27 mouse cellular contexts compared by ENCODE assay signal in genomic region chr12:55311841-55312240, GRCm38 (mm10). TPM values are rescaled to one million over a fixed set of nuclear protein-coding genes. Genes with fewer than 3 reads are reported as not detected.
A peak's percentile ranks its signal among the peaks of the same experiment; 100 is the strongest.
DNase-seq lines count a peak whose midpoint lies in the region; ATAC-seq and TF ChIP-seq lines count a peak whose summit lies in the region.
"Had no signal": no experiment of that assay in that cellular context is flagged by ENCODE, and none has a peak within 500 bp of the region (broad histone marks: within the 10 kb centered on the region; RNA-seq: fewer than 3 reads in every experiment).

No protein-coding gene starts in this region.

- H3K27me3 ChIP-seq in heart, adult 2 months (ENCODE audit: control insufficient read depth, insufficient read depth, low read length) = no peaks in the 10 kb centered on the region
- H3K27me3 ChIP-seq in E14TG2a.4 (ENCODE audit: insufficient read depth, low read length) = no peaks in the 10 kb centered on the region
- H3K27me3 ChIP-seq in midbrain, embryonic 14.5 days (ENCODE audit: control insufficient read depth, insufficient read depth, low read length) = no peaks in the 10 kb centered on the region
- H3K27me3 ChIP-seq in midbrain, embryonic 11.5 days (ENCODE audit: control insufficient read depth, insufficient read depth, low read length) = no peaks in the 10 kb centered on the region
- H3K27me3 ChIP-seq: CH12.LX; embryonic facial prominence, embryonic 12.5 days; forebrain, embryonic 13.5 days; forebrain, embryonic 15.5 days; Patski had no signal

- no peaks in the 10 kb centered on the region for H3K9me3 ChIP-seq in E14TG2a.4 (ENCODE audit: low read length)
- no peaks in the 10 kb centered on the region for H3K9me3 ChIP-seq in midbrain, embryonic 14.5 days (ENCODE audit: control insufficient read depth, low read length)
- no peaks in the 10 kb centered on the region for H3K9me3 ChIP-seq in midbrain, embryonic 11.5 days (ENCODE audit: control insufficient read depth, low read length)
- H3K9me3 ChIP-seq: embryonic facial prominence, embryonic 10.5 days; embryonic facial prominence, embryonic 12.5 days; forebrain, embryonic 13.5 days; forebrain, embryonic 15.5 days; G1E had no signal

- H3K27ac ChIP-seq in heart, adult 2 months = no peak overlapping the region
- no peak overlapping the region for H3K27ac ChIP-seq in midbrain, embryonic 14.5 days (replicated peaks; ENCODE audit: low read depth, low read length)
- H3K27ac ChIP-seq in midbrain, embryonic 11.5 days (ENCODE audit: low read depth, low read length) = no peak overlapping the region
- H3K27ac ChIP-seq: embryonic facial prominence, embryonic 12.5 days; forebrain, embryonic 13.5 days; forebrain, embryonic 15.5 days had no signal

- no peaks in the 10 kb centered on the region for H3K36me3 ChIP-seq in heart, adult 2 months (ENCODE audit: control insufficient read depth, insufficient read depth, low read length)
- H3K36me3 ChIP-seq in E14TG2a.4 (ENCODE audit: insufficient read depth, low read length) = peaks cover 49% of the 10 kb centered on the region
- peaks cover 2% of the 10 kb centered on the region; the same call in 1 of the 2 replicates for H3K36me3 ChIP-seq in midbrain, embryonic 14.5 days (ENCODE audit: control insufficient read depth, insufficient read depth, low read length)
- H3K36me3 ChIP-seq in midbrain, embryonic 11.5 days (ENCODE audit: control insufficient read depth, insufficient read depth, low read length) = no peaks in the 10 kb centered on the region
- H3K36me3 ChIP-seq: forebrain, embryonic 15.5 days had no signal

- TF ChIP-seq EP300 in heart, adult 2 months (IDR thresholded peaks at IDR 0.05; ENCODE audit: insufficient read depth, low read depth, low read length) = no peak

- no peak for TF ChIP-seq POLR2A in heart, adult 2 months (IDR thresholded peaks at IDR 0.05; ENCODE audit: insufficient read depth, low read depth, low read length)

- 90% methylated on average over 7 of the region's 7 CpGs for WGBS in heart, adult 2 months
- WGBS in midbrain, embryonic 14.5 days = 82% methylated on average over 7 of the region's 7 CpGs
- WGBS in midbrain, embryonic 11.5 days = 88% methylated on average over 7 of the region's 7 CpGs

- no peak for TF ChIP-seq CTCF in heart, adult 2 months (IDR thresholded peaks at IDR 0.05)
- no peak for TF ChIP-seq CTCF in E14TG2a.4 (conservative IDR thresholded peaks at IDR 0.05; ENCODE audit: low read length)

- no peak overlapping the region for H3K9ac ChIP-seq in heart, adult 2 months (ENCODE audit: low read depth, low read length)
- H3K9ac ChIP-seq in midbrain, embryonic 14.5 days (replicated peaks; ENCODE audit: low read length) = no peak overlapping the region
- H3K9ac ChIP-seq in midbrain, embryonic 11.5 days (ENCODE audit: low read length) = no peak overlapping the region
- H3K9ac ChIP-seq: embryonic facial prominence, embryonic 12.5 days; forebrain, embryonic 13.5 days; forebrain, embryonic 15.5 days; forebrain, postnatal 0 days had no signal

- no peak overlapping the region for H3K4me3 ChIP-seq in heart, adult 2 months
- H3K4me3 ChIP-seq in E14TG2a.4 (replicated peaks; ENCODE audit: low read length) = peak overlapping the region; percentile 60
- H3K4me3 ChIP-seq in midbrain, embryonic 14.5 days (replicated peaks; ENCODE audit: low read depth, low read length) = no peak overlapping the region
- no peak overlapping the region for H3K4me3 ChIP-seq in midbrain, embryonic 11.5 days (ENCODE audit: low read depth, low read length)
- H3K4me3 ChIP-seq: embryonic facial prominence, embryonic 10.5 days; embryonic facial prominence, embryonic 12.5 days; forebrain, embryonic 13.5 days; forebrain, embryonic 15.5 days had no signal

- H3K79me2 ChIP-seq in heart, adult 2 months (replicated peaks; ENCODE audit: control insufficient read depth, insufficient read depth, low read length) = no peaks in the 10 kb centered on the region

- no peak overlapping the region for H3K4me2 ChIP-seq in midbrain, embryonic 14.5 days (ENCODE audit: low read length)
- no peak overlapping the region for H3K4me2 ChIP-seq in midbrain, embryonic 11.5 days
- H3K4me2 ChIP-seq: embryonic facial prominence, embryonic 12.5 days; forebrain, embryonic 13.5 days; forebrain, embryonic 15.5 days had no signal

- no peak for ATAC-seq in midbrain, embryonic 14.5 days (ENCODE audit: low FRiP score, low TSS enrichment)
- ATAC-seq in midbrain, embryonic 11.5 days (ENCODE audit: low FRiP score) = no peak
- ATAC-seq: activated CD4-positive, CD25-positive, alpha-beta regulatory T cell, adult 4 months; CD4-positive, CD25-positive, alpha-beta regulatory T cell, adult 4 months; forebrain, embryonic 13.5 days; forebrain, embryonic 15.5 days; forebrain, postnatal 0 days; Patski had no signal

- DNase-seq in heart, adult 11 months = peak; percentile 72
- DNase-seq in heart, adult 2 months = no peak
- DNase-seq in ES-CJ7 (ENCODE audit: low read depth, low spot score) = peak; percentile 25
- DNase-seq in R1 (ENCODE audit: low read depth, low spot score) = peak; percentile 60
- no peak for DNase-seq in kidney, postnatal 4 days
- DNase-seq in midbrain, embryonic 14.5 days = no peak
- no peak for DNase-seq in midbrain, embryonic 11.5 days (ENCODE audit: low spot score, missing footprints)
- DNase-seq: adrenal gland, adult 8-10 months; adrenal gland, postnatal 14 days; adrenal gland, postnatal 36 days; B cell, adult 2 months; cerebellum, adult 11-12 months; cerebellum, adult 2 months; cerebellum, adult 9-10 months; cerebellum, postnatal 10 days; cerebellum, postnatal 25 days; forebrain, postnatal 0 days had no signal

- intact Hi-C loops in heart, adult 2 months (cut with DNase I) = no loop called here

- peaks cover 1% of the 10 kb centered on the region; the same call in 1 of the 2 replicates for H3K4me1 ChIP-seq in heart, adult 2 months (ENCODE audit: control insufficient read depth, insufficient read depth, low read length)
- H3K4me1 ChIP-seq in E14TG2a.4 (replicated peaks; ENCODE audit: low read depth, low read length) = peaks cover 58% of the 10 kb centered on the region
- H3K4me1 ChIP-seq in midbrain, embryonic 14.5 days (ENCODE audit: control insufficient read depth, insufficient read depth, low read length) = no peaks in the 10 kb centered on the region
- no peaks in the 10 kb centered on the region for H3K4me1 ChIP-seq in midbrain, embryonic 11.5 days (ENCODE audit: control insufficient read depth, insufficient read depth, low read length)
- H3K4me1 ChIP-seq: embryonic facial prominence, embryonic 12.5 days; forebrain, embryonic 15.5 days had no signal

RNA-seq across cellular contexts. Expression of gene Ppp2r3c, which starts 9.0 kb away (rescaled TPM):
- 10 to 100 TPM in 1 of 2 experiments, 1 to 10 TPM in 1; 8.0 to 11.8 TPM for total RNA-seq in heart, adult 2 months (2021)
- polyA plus RNA-seq in heart, adult 2 months (2012; rRNA removed) = 2.5 and 4.4 TPM in 2 replicates
- 20.4 and 25.7 TPM in 2 replicates for polyA plus RNA-seq in midbrain, embryonic 14.5 days (2014; fragmentation: Nextera tagmentation; extraction: Ambion mirVana)
- 33.4 and 37.4 TPM in 2 replicates for polyA plus RNA-seq in midbrain, embryonic 11.5 days (2014; fragmentation: Nextera tagmentation; extraction: Ambion mirVana)

RNA-seq across cellular contexts. Expression of gene 1110008L16Rik, which starts 12.5 kb away (rescaled TPM):
- total RNA-seq in heart, adult 2 months (2021) = 10 to 100 TPM in 1 of 2 experiments, 1 to 10 TPM in 1; 9.8 to 11.4 TPM
- 4.0 and 8.5 TPM in 2 replicates for polyA plus RNA-seq in heart, adult 2 months (2012; rRNA removed)
- polyA plus RNA-seq in midbrain, embryonic 14.5 days (2014; fragmentation: Nextera tagmentation; extraction: Ambion mirVana) = 9.5 and 10.5 TPM in 2 replicates
- polyA plus RNA-seq in midbrain, embryonic 11.5 days (2014; fragmentation: Nextera tagmentation; extraction: Ambion mirVana) = 17.1 and 17.9 TPM in 2 replicates

Comparison
In these comparisons a context has a peak if more than half of its experiments do, and no peak if none do; other contexts are left out.
1. DNase-seq: peak in heart, adult 11 months (single experiment), ES-CJ7 (single experiment) and R1 (single experiment); none in heart, adult 2 months (0 of 2), kidney, postnatal 4 days (0 of 2), midbrain, embryonic 14.5 days (single experiment) and midbrain, embryonic 11.5 days (single experiment).